Mouse (Mus musculus): ENCODE results near the gene Tenm4.
"Not testable (repeated sequence)": the region's sequence is repeated elsewhere in the genome, so short reads cannot be mapped to it uniquely, and the experiment has no call there.

Gene Tenm4

GRCm38 (mm10) chr7:96575202-96575650, 404.2 kb downstream of the Tenm4 start:
- DNase-seq (ENCODE audit: low spot score in 2 of 2): no peak

GRCm38 (mm10) chr7:96582752-96583151, 411.7 kb downstream of the Tenm4 start:
- no peak for DNase-seq (ENCODE audit: low spot score in 2 of 2)

GRCm38 (mm10) chr7:96587403-96587802, 416.4 kb downstream of the Tenm4 start:
- DNase-seq (ENCODE audit: low spot score in 2 of 2): no peak

- DNase-seq (ENCODE audit: low spot score in 2 of 2): no peak
These were observed 417.5 kb downstream of the Tenm4 start for GRCm38 (mm10) chr7:96588567-96588966.

- no peak for DNase-seq (ENCODE audit: low spot score in 2 of 2)
These were observed 424.7 kb downstream of the Tenm4 start for GRCm38 (mm10) chr7:96595535-96596295.

- no peak for DNase-seq (ENCODE audit: low spot score in 2 of 2)
These were observed 425.6 kb downstream of the Tenm4 start for GRCm38 (mm10) chr7:96596402-96597195.

- no peak for DNase-seq (ENCODE audit: low spot score in 2 of 2)
These were observed 426.8 kb downstream of the Tenm4 start for GRCm38 (mm10) chr7:96597871-96598270.

- DNase-seq (ENCODE audit: low spot score in 2 of 2): no peak
These were observed 428.0 kb downstream of the Tenm4 start for GRCm38 (mm10) chr7:96599081-96599480.

GRCm38 (mm10) chr7:96600381-96600941, 429.4 kb downstream of the Tenm4 start:
- DNase-seq (ENCODE audit: low spot score in 2 of 2): no peak

- DNase-seq (ENCODE audit: low spot score in 2 of 2): no peak
These were observed 433.2 kb downstream of the Tenm4 start for GRCm38 (mm10) chr7:96604091-96604745.

- DNase-seq (ENCODE audit: low spot score in 2 of 2): no peak
These were observed 434.3 kb downstream of the Tenm4 start for GRCm38 (mm10) chr7:96605316-96605715.

- no peak for DNase-seq (ENCODE audit: low spot score in 2 of 2)
These were observed 439.0 kb downstream of the Tenm4 start for GRCm38 (mm10) chr7:96609854-96610586.

GRCm38 (mm10) chr7:96617371-96617770, 446.3 kb downstream of the Tenm4 start:
- DNase-seq (ENCODE audit: low spot score in 2 of 2): no peak

- DNase-seq (ENCODE audit: low spot score in 2 of 2): no peak
These were observed 449.0 kb downstream of the Tenm4 start for GRCm38 (mm10) chr7:96619930-96620472.

- no peak for DNase-seq (ENCODE audit: low spot score in 2 of 2)
These were observed 455.3 kb downstream of the Tenm4 start for GRCm38 (mm10) chr7:96626338-96626737.

GRCm38 (mm10) chr7:96630551-96630950, 459.5 kb downstream of the Tenm4 start:
- not testable (repeated sequence) for DNase-seq (ENCODE audit: low spot score in 2 of 2)

- no peak for DNase-seq (ENCODE audit: low spot score in 2 of 2)
These were observed 462.0 kb downstream of the Tenm4 start for GRCm38 (mm10) chr7:96633008-96633407.

GRCm38 (mm10) chr7:96635830-96636440, 464.9 kb downstream of the Tenm4 start:
- DNase-seq (ENCODE audit: low spot score in 2 of 2): no peak

- no peak for DNase-seq (ENCODE audit: low spot score in 2 of 2)
These were observed 472.6 kb downstream of the Tenm4 start for GRCm38 (mm10) chr7:96643461-96644204.

- no peak for DNase-seq (ENCODE audit: low spot score in 2 of 2)
These were observed 473.1 kb downstream of the Tenm4 start for GRCm38 (mm10) chr7:96644205-96644531.
